Mouse (Mus musculus) megakaryocyte, embryonic 14.5 days (primary cell): Measurements from ENCODE around the gene Kansl1l.

Source experiments
- FLI1 ChIP-seq: IDR thresholded peaks from 2 replicates; pipeline ENCODE4 v1.6.1; 2012; ENCODE audit warnings: low read length, inconsistent platforms, mixed read lengths
- GATA1 ChIP-seq: IDR thresholded peaks from 3 replicates; pipeline ENCODE4 v1.6.1; 2012; ENCODE audit warnings: mixed read lengths, low read length, inconsistent platforms, borderline replicate concordance

DNA sequence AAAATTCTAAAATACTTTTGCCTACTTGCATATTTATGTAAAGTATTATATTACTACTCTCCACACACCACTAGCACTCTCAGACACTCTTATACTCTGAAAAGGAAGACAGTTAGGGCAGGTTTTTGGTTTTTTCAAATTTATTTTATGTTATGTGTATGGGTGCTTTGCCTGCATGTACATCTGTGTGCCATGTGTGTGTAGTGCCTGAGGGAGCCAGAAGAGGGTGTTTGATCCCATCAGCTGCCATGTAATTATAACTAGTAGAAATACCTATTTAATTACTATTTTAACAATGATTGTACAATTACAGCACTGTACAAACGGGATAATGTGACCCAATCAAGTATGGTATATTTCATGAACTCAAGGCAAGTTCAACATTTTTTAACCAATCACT is 12.0 kb downstream of the Kansl1l start:
- TF ChIP-seq GATA1 (no peak), FLI1 (no peak)
